Mouse (Mus musculus) bone marrow, adult 2 months (tissue): ENCODE data around the gene Vamp5. TPM values are rescaled to one million over a fixed set of nuclear protein-coding genes. Genes with fewer than 3 reads are reported as not detected.

ENCODE experiments used
- H3K27ac ChIP-seq: fragments of 200-500 bp; 2 replicates; pipeline ENCODE4 v1.5.1; 2012; ENCODE audit warnings: low read depth, mild to moderate bottlenecking, control low read depth, inconsistent platforms, low read length; ENCODE audit not compliant: control insufficient read depth, poor library complexity, insufficient read depth
- H3K4me1 ChIP-seq: fragments of 200-500 bp; 2 replicates; pipeline ENCODE4 v1.6.1; 2011; ENCODE audit warnings: low read length; ENCODE audit not compliant: control insufficient read depth, insufficient read depth
- H3K4me3 ChIP-seq: fragments of 200-500 bp; replicated peaks from 2 replicates; pipeline ENCODE3; 2011; ENCODE audit warnings: mild to moderate bottlenecking, low read depth, low read length, control low read depth; ENCODE audit not compliant: control insufficient read depth
- CTCF ChIP-seq: fragments of 200-500 bp; IDR thresholded peaks from 2 replicates; pipeline ENCODE4 v1.5.1; 2011; ENCODE audit warnings: low read length, control low read depth; ENCODE audit not compliant: control insufficient read depth, insufficient read depth
- POLR2A ChIP-seq: fragments of 200-500 bp; IDR thresholded peaks from 2 replicates; pipeline ENCODE4 v1.6.1; 2011; ENCODE audit warnings: low read depth, mild to moderate bottlenecking, control low read depth, low read length, borderline replicate concordance; ENCODE audit not compliant: control insufficient read depth
- WGBS: fragments of 180-500 bp; shearing (Covaris S2); methylation state at CpG from one replicate; pipeline ENCODE4 v1.1.7; 2018; 5-methylcytosine and 5-hydroxymethylcytosine counted together
- polyA plus RNA-seq: library from polyadenylated mRNA; stranded (reverse); fragments of >200 nt; gene quantifications from 2 replicates; pipeline ENCODE4 v1.2.4, GENCODE M21; 2011; ENCODE audit warnings: low replicate concordance; ENCODE audit not compliant: missing spikeins, insufficient read depth, insufficient read length

The Vamp5 gene
- polyA plus RNA-seq, 1 experiment, result 96.2 TPM

GRCm38 (mm10) chr6:72385258-72385657 is 5.0 kb upstream of the Vamp5 start:
- no peak for TF ChIP-seq POLR2A
- no peak for TF ChIP-seq CTCF
- 69% methylated on average over 4 of the region's 4 CpGs for WGBS
- Histone ChIP-seq H3K27ac (no peak overlapping the region), H3K4me3 (no peak overlapping the region), H3K4me1 (peaks cover 4% of the 10 kb centered on the region)

- TF ChIP-seq POLR2A (no peak), CTCF (no peak)
- Histone ChIP-seq H3K4me1 (peaks cover 3% of the 10 kb centered on the region), H3K27ac (peak overlapping the region; percentile 4; the same call in 1 of the 2 replicates), H3K4me3 (no peak overlapping the region)
- 65% methylated on average over 7 of the region's 7 CpGs for WGBS
These were observed 3.7 kb upstream of the Vamp5 start for GRCm38 (mm10) chr6:72383952-72384351.

DNA sequence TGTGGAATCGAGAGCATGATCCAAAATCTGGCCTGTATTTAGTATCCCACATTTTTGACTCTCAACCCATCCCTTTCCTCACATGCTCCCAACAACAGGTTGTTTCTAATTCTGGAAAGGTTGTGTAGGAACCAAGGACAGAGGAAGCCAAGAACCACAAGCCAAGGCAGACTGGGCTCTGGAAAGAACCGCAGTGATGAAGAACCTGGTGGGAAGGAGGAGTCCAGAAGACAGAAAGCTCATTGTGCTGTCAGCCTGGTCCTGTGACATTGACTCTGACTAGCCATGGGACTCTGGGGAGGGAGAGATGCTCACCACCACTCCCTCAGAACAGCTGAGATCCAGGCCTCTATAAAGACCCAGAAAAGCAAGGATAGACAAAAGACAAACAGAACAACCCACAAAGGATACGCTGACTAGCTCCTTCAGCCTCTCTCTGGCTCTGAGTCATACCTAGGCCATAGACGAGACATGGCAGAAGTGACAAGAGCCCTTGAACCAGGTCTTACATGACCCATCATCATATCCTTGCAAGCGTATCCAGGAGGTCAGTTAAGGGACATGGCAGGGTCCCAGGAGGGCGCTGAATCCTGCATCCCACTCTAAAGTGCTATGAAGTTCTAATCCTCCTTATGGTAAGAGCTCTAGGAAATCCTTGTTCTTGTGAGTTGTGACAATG is 3.0 kb upstream of the Vamp5 start:
- Histone ChIP-seq H3K4me1 (peaks cover 2% of the 10 kb centered on the region; the same call in 1 of the 2 replicates), H3K4me3 (no peak overlapping the region), H3K27ac (peak overlapping the region; percentile 4; the same call in 1 of the 2 replicates)
- TF ChIP-seq CTCF (no peak), POLR2A (no peak)
- 68% methylated on average over 6 of the region's 6 CpGs for WGBS

- Histone ChIP-seq H3K4me1 (peaks cover 1% of the 10 kb centered on the region; the same call in 1 of the 2 replicates), H3K4me3 (no peak overlapping the region), H3K27ac (no peak overlapping the region)
- TF ChIP-seq POLR2A (no peak), CTCF (no peak)
- WGBS, result 53% methylated on average over 6 of the region's 6 CpGs
These were observed 2.2 kb upstream of the Vamp5 start for GRCm38 (mm10) chr6:72382494-72382893.

GRCm38 (mm10) chr6:72379377-72380130 is 714 bp downstream of the Vamp5 start:
- Histone ChIP-seq H3K4me1 (peaks cover 4% of the 10 kb centered on the region; the same call in 1 of the 2 replicates), H3K4me3 (peak overlapping the region; percentile 90), H3K27ac (peak overlapping the region; percentile 90)
- 3% methylated on average over 7 of the region's 7 CpGs for WGBS
- TF ChIP-seq CTCF, result no peak
- TF ChIP-seq POLR2A, result no peak

- no peak for TF ChIP-seq POLR2A
- no peak for TF ChIP-seq CTCF
- Histone ChIP-seq H3K27ac (no peak overlapping the region), H3K4me1 (peaks cover 6% of the 10 kb centered on the region; the same call in 1 of the 2 replicates), H3K4me3 (peak overlapping the region; percentile 90)
- WGBS, result 60% methylated on average over 8 of the region's 8 CpGs
These were observed 1.6 kb downstream of the Vamp5 start for GRCm38 (mm10) chr6:72378510-72379234.

DNA sequence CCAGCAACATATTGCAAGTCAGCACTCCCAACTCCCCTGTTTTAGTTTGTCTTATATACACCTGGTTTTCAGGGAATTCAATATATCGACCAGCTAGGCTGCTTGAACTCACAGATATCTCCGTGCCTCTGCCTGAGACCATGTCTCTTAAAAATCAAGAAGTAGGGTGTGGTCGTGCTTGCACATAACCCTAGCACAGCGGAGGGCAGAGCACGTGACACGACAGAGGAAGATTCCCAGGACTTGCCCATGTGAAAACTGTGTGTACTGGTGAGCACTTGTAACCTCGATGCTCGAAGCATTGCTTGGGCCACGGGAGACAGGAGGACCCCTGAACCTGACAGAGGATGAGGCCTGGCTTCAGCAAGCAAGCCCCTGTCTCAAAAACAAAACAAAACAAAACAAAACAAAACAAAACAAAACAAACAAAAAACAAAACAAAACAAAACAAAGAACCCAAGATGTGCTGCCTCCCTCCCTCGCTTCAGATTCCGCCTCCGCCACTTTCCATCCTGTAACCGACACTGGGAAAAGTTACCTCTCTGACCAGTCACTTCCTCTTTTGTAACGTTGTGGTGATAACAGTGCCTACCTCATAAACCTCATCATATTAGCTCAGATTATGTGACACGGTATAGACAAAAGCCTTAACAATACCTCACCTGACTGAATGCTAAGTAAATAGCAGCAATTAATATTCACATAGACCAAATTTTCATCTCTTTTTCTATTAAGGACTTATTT is 5.3 kb downstream of the Vamp5 start:
- no peak for TF ChIP-seq CTCF

DNA sequence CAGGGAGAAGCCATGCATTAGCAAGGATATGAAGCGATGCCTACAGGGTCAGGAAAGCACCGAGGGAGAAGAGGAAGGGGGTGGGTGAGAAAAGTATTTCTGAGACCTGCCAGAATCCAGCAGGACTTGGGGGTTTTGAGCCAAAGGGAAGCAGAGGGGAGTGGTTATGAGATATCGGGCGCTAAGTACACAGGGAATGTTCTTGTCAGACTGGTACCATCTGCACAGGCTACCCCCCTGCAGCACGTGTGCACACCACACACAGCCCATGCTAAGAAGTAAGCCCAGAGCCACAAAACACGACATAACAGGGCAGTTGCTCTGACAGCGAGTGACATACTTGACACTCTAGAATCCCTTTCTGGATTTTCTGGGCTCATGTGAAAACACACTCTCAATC is 6.1 kb downstream of the Vamp5 start:
- TF ChIP-seq POLR2A (no peak), CTCF (no peak)
- H3K4me1 ChIP-seq, result peaks cover 6% of the 10 kb centered on the region; the same call in 1 of the 2 replicates
- 52% methylated on average over 7 of the region's 7 CpGs for WGBS

More for the DNA sequence above, 5.3 kb downstream of the Vamp5 start:
- peak overlapping the region; percentile 59 for H3K4me3 ChIP-seq
- WGBS, result 11% methylated on average over 15 of the region's 15 CpGs
- peak overlapping the region; percentile 76 for H3K27ac ChIP-seq
- H3K4me1 ChIP-seq, result peaks cover 6% of the 10 kb centered on the region; the same call in 1 of the 2 replicates

More for the DNA sequence above, 6.1 kb downstream of the Vamp5 start:
- no peak overlapping the region for H3K27ac ChIP-seq
- H3K4me3 ChIP-seq, result no peak overlapping the region
